Mouse (Mus musculus): Measurements from ENCODE around the gene Krtap4-1. TPM values are rescaled to one million over a fixed set of nuclear protein-coding genes. Genes with fewer than 3 reads are reported as not detected.
"Not testable (repeated sequence)": the region's sequence is repeated elsewhere in the genome, so short reads cannot be mapped to it uniquely, and the experiment has no call there.

Krtap4-1 gene
- not detected in 2 replicates for polyA plus RNA-seq (2015; fragmentation: Nextera tagmentation; extraction: Ambion mirVana)

GRCm38 (mm10) chr11:99628138-99628537 lies at the start of gene Krtap4-1:
Gene Krtap4-1, minus strand, starts transcription at chr11:99628238.
- no peaks in the 10 kb centered on the region for H3K9me3 ChIP-seq (replicated peaks)
- H3K4me2 ChIP-seq: no peak within 1 kb of the TSS
- no peak for ATAC-seq (ENCODE audit: insufficient read depth)
- H3K4me1 ChIP-seq (replicated peaks): no peaks in the 10 kb centered on the region
- H3K9ac ChIP-seq: no peak within 1 kb of the TSS
- H3K27ac ChIP-seq (replicated peaks): no peak within 1 kb of the TSS
- H3K36me3 ChIP-seq (replicated peaks): no peaks in the 10 kb centered on the region
- H3K4me3 ChIP-seq (replicated peaks): no peak within 1 kb of the TSS
- 60% methylated on average over 4 of the region's 4 CpGs for WGBS (ENCODE audit: insufficient replicate concordance)
- H3K27me3 ChIP-seq: no peaks in the 10 kb centered on the region

GRCm38 (mm10) chr11:99665860-99666259 lies 37.8 kb upstream of the Krtap4-1 start, which contains the start of gene Krtap4-6:
Gene Krtap4-6, minus strand, starts transcription at chr11:99665960.
- no peaks in the 10 kb centered on the region for H3K4me1 ChIP-seq (replicated peaks)
- H3K9ac ChIP-seq: no peak within 1 kb of the TSS
- H3K4me3 ChIP-seq (replicated peaks): no peak within 1 kb of the TSS
- H3K27me3 ChIP-seq: no peaks in the 10 kb centered on the region
- no peaks in the 10 kb centered on the region for H3K9me3 ChIP-seq (replicated peaks)
- no peak for ATAC-seq (ENCODE audit: insufficient read depth)
- no peak within 1 kb of the TSS for H3K4me2 ChIP-seq
- H3K27ac ChIP-seq (replicated peaks): no peak within 1 kb of the TSS
- no peaks in the 10 kb centered on the region for H3K36me3 ChIP-seq (replicated peaks)

GRCm38 (mm10) chr11:99662802-99663201 lies 34.8 kb upstream of the Krtap4-1 start:
- ATAC-seq (ENCODE audit: insufficient read depth): no peak
- Histone ChIP-seq H3K27ac (replicated peaks) (no peak overlapping the region), H3K4me2 (no peak overlapping the region), H3K36me3 (replicated peaks) (no peaks in the 10 kb centered on the region), H3K4me3 (replicated peaks) (no peak overlapping the region), H3K27me3 (no peaks in the 10 kb centered on the region), H3K4me1 (replicated peaks) (no peaks in the 10 kb centered on the region), H3K9ac (no peak overlapping the region), H3K9me3 (replicated peaks) (no peaks in the 10 kb centered on the region)
- 65% methylated on average over 10 of the region's 10 CpGs for WGBS (ENCODE audit: insufficient replicate concordance)

- Histone ChIP-seq H3K27me3 (no peaks in the 10 kb centered on the region), H3K4me3 (replicated peaks) (no peak overlapping the region), H3K27ac (replicated peaks) (no peak overlapping the region), H3K36me3 (replicated peaks) (no peaks in the 10 kb centered on the region), H3K9ac (no peak overlapping the region), H3K4me2 (no peak overlapping the region), H3K9me3 (replicated peaks) (no peaks in the 10 kb centered on the region), H3K4me1 (replicated peaks) (no peaks in the 10 kb centered on the region)
- no peak for ATAC-seq (ENCODE audit: insufficient read depth)
- 77% methylated on average over 4 of the region's 4 CpGs for WGBS (ENCODE audit: insufficient replicate concordance)
Observed at GRCm38 (mm10) chr11:99659256-99659655, 31.2 kb upstream of the Krtap4-1 start.

GRCm38 (mm10) chr11:99658467-99659010 lies 30.5 kb upstream of the Krtap4-1 start, which contains the start of gene Gm11563:
Gene Gm11563, minus strand, starts transcription at chr11:99658960.
- ATAC-seq (ENCODE audit: insufficient read depth): not testable (repeated sequence)

GRCm38 (mm10) chr11:99657051-99657450 lies 29.0 kb upstream of the Krtap4-1 start:
- H3K36me3 ChIP-seq (replicated peaks): no peaks in the 10 kb centered on the region
- no peaks in the 10 kb centered on the region for H3K27me3 ChIP-seq
- ATAC-seq (ENCODE audit: insufficient read depth): no peak
- 40% methylated on average over 5 of the region's 5 CpGs for WGBS (ENCODE audit: insufficient replicate concordance)
- no peak overlapping the region for H3K4me2 ChIP-seq
- no peak overlapping the region for H3K9ac ChIP-seq
- no peak overlapping the region for H3K4me3 ChIP-seq (replicated peaks)
- no peak overlapping the region for H3K27ac ChIP-seq (replicated peaks)
- H3K9me3 ChIP-seq (replicated peaks): no peaks in the 10 kb centered on the region
- H3K4me1 ChIP-seq (replicated peaks): no peaks in the 10 kb centered on the region

More at GRCm38 (mm10) chr11:99658467-99659010, 30.5 kb upstream of the Krtap4-1 start, which contains the start of gene Gm11563:
- H3K9me3 ChIP-seq (replicated peaks); H3K27ac ChIP-seq (replicated peaks); H3K4me3 ChIP-seq (replicated peaks); H3K4me2 ChIP-seq; H3K36me3 ChIP-seq (replicated peaks); H3K27me3 ChIP-seq; H3K9ac ChIP-seq; H3K4me1 ChIP-seq (replicated peaks): not testable (repeated sequence)
- WGBS (ENCODE audit: insufficient replicate concordance): 41% methylated on average over 10 of the region's 10 CpGs

GRCm38 (mm10) chr11:99650136-99650535 lies 22.1 kb upstream of the Krtap4-1 start, which contains the start of gene Gm11555:
Gene Gm11555, minus strand, starts transcription at chr11:99650236.
- ATAC-seq (ENCODE audit: insufficient read depth): no peak
- H3K4me1 ChIP-seq (replicated peaks): no peaks in the 10 kb centered on the region

GRCm38 (mm10) chr11:99646444-99646843 lies 18.4 kb upstream of the Krtap4-1 start:
- 78% methylated on average over 15 of the region's 15 CpGs for WGBS (ENCODE audit: insufficient replicate concordance)
- ATAC-seq (ENCODE audit: insufficient read depth): no peak
- no peaks in the 10 kb centered on the region for H3K36me3 ChIP-seq (replicated peaks)

More at GRCm38 (mm10) chr11:99650136-99650535, 22.1 kb upstream of the Krtap4-1 start, which contains the start of gene Gm11555:
- Histone ChIP-seq H3K36me3 (replicated peaks) (no peaks in the 10 kb centered on the region), H3K9ac (no peak within 1 kb of the TSS), H3K4me3 (replicated peaks) (no peak within 1 kb of the TSS), H3K27ac (replicated peaks) (no peak within 1 kb of the TSS), H3K27me3 (no peaks in the 10 kb centered on the region), H3K4me2 (no peak within 1 kb of the TSS), H3K9me3 (replicated peaks) (no peaks in the 10 kb centered on the region)
- whole genome bisulfite sequencing (ENCODE audit: insufficient replicate concordance): 46% methylated on average over 2 of the region's 2 CpGs

GRCm38 (mm10) chr11:99644351-99644750 lies 16.3 kb upstream of the Krtap4-1 start:
- H3K9me3 ChIP-seq (replicated peaks): no peaks in the 10 kb centered on the region
- no peak overlapping the region for H3K4me2 ChIP-seq
- 48% methylated on average over 3 of the region's 3 CpGs for WGBS (ENCODE audit: insufficient replicate concordance)
- H3K9ac ChIP-seq: no peak overlapping the region
- H3K4me1 ChIP-seq (replicated peaks): no peaks in the 10 kb centered on the region
- no peak overlapping the region for H3K27ac ChIP-seq (replicated peaks)
- H3K4me3 ChIP-seq (replicated peaks): no peak overlapping the region
- ATAC-seq (ENCODE audit: insufficient read depth): no peak
- no peaks in the 10 kb centered on the region for H3K36me3 ChIP-seq (replicated peaks)
- no peaks in the 10 kb centered on the region for H3K27me3 ChIP-seq

More at GRCm38 (mm10) chr11:99646444-99646843, 18.4 kb upstream of the Krtap4-1 start:
- H3K4me1 ChIP-seq (replicated peaks): no peaks in the 10 kb centered on the region
- no peaks in the 10 kb centered on the region for H3K27me3 ChIP-seq
- no peak overlapping the region for H3K4me2 ChIP-seq
- H3K9me3 ChIP-seq (replicated peaks): no peaks in the 10 kb centered on the region
- H3K9ac ChIP-seq: no peak overlapping the region
- H3K4me3 ChIP-seq (replicated peaks): no peak overlapping the region
- H3K27ac ChIP-seq (replicated peaks): no peak overlapping the region

- H3K27me3 ChIP-seq; H3K4me2 ChIP-seq; H3K36me3 ChIP-seq (replicated peaks); ATAC-seq (ENCODE audit: insufficient read depth); H3K4me1 ChIP-seq (replicated peaks); H3K4me3 ChIP-seq (replicated peaks); H3K27ac ChIP-seq (replicated peaks); H3K9me3 ChIP-seq (replicated peaks); H3K9ac ChIP-seq: not testable (repeated sequence)
- WGBS (ENCODE audit: insufficient replicate concordance): 51% methylated on average over 9 of the region's 9 CpGs
Observed at GRCm38 (mm10) chr11:99643635-99644139, 15.6 kb upstream of the Krtap4-1 start, which contains the start of gene Krtap4-7. Gene Krtap4-7, minus strand, starts transcription at chr11:99644089.

- Histone ChIP-seq H3K27ac (replicated peaks) (no peak overlapping the region), H3K9me3 (replicated peaks) (no peaks in the 10 kb centered on the region), H3K36me3 (replicated peaks) (no peaks in the 10 kb centered on the region), H3K9ac (no peak overlapping the region), H3K4me2 (no peak overlapping the region), H3K4me1 (replicated peaks) (no peaks in the 10 kb centered on the region), H3K4me3 (replicated peaks) (no peak overlapping the region), H3K27me3 (no peaks in the 10 kb centered on the region)
- no peak for ATAC-seq (ENCODE audit: insufficient read depth)
- WGBS (ENCODE audit: insufficient replicate concordance): 12% methylated on average over 1 of the region's 1 CpGs
Observed at GRCm38 (mm10) chr11:99640926-99641325, 12.9 kb upstream of the Krtap4-1 start.

Data from liver, embryonic 15.5 days (tissue).